Mouse (Mus musculus) embryonic stem cell, embryonic (primary cell): ENCODE measurements around the gene Akr1c12.
"Not testable (repeated sequence)": the region's sequence is repeated elsewhere in the genome, so short reads cannot be mapped to it uniquely, and the experiment has no call there.

Experiments
- CTCF ChIA-PET, 4 experiments: fragments of 300-600 bp in 2 of 4; fragments of 350-600 bp in 2 of 4; sonication (Branson Sonifier 250); formaldehyde crosslinking; loops; one replicate each; lab custom pipeline; 2022; ENCODE audit warnings: inconsistent platforms in 2 of 4; lab: Charles Lee
- POLR2A ChIA-PET, 4 experiments: fragments of 300-600 bp in 2 of 4; fragments of 350-600 bp in 2 of 4; sonication (Branson Sonifier 250); formaldehyde crosslinking; loops; one replicate each; lab custom pipeline; 2022; ENCODE audit warnings: antibody characterized with exemption in 4 of 4, inconsistent platforms in 1 of 4; lab: Charles Lee

Akr1c12 gene

GRCm38 (mm10) chr13:4279284-4279683, at the start of gene Akr1c12:
Gene Akr1c12 (minus strand): TSS chr13:4279433.
- ChIA-PET POLR2A (no interaction called here), CTCF (interaction anchor here in 1 of 4 experiments (1.8 kb wide), 1 partner anchor 169 kb away, joined by 4 read pairs; no protein-coding TSS in a partner anchor)

GRCm38 (mm10) chr13:4318773-4319172, 39.5 kb upstream of the Akr1c12 start:
- CTCF ChIA-PET: no interaction called here

GRCm38 (mm10) chr13:4313907-4314306, 34.7 kb upstream of the Akr1c12 start:
- POLR2A ChIA-PET: no interaction called here
- CTCF ChIA-PET: no interaction called here

More at GRCm38 (mm10) chr13:4318773-4319172, 39.5 kb upstream of the Akr1c12 start:
- POLR2A ChIA-PET: no interaction called here

DNA sequence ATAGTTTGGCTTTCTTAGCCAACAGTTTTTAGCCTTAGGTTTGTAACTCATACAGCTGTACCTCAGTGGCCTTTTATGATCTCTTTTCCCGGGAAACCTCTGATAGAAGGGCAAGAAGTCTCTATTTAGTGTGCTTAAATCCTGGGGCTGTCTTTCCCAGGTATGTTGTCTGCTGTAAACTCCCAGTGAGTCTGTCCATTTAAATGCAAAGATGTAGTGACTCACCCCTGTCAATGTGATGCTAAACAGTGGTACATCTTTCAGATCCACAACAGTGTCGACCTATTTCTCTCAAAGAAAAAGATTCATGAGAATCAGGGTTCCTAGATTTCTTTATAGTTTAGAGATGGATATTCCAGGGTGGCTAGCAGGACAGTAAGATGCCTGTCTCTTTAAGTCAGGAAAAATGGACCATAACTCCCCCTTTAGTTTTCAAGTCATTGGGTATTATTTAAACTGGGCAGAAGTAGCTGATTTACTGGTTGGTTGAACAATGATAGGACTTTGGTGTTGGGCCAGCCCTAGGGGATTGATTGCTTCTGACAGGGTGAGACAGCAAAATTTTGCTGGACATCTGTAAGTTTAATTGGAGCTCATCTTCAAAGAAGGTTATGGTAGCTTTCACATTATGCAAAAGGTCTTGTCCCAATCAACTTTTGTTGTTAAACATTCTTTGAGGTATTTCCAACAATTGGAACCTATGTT, 25.8 kb upstream of the Akr1c12 start:
- POLR2A ChIA-PET: no interaction called here
- CTCF ChIA-PET: no interaction called here

DNA sequence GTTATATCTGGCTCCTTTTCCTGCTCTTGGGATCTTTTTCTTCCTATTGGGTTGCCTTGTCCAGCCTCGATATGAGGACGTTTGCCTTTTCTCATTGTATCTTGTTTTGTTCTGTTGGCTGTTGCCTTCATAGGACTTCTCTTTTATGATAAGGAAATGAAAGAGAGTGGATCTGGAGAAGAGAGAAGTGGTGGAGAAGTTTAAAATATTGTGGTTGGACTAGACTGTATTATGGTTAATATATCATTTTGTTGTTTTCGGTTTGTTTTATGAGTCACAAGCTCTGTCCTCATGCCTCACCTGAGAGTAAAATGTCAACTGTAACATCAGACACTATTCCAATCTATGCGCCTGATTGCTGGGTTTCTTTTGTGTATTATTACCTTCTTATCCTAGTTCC, 17.8 kb upstream of the Akr1c12 start:
- CTCF ChIA-PET: no interaction called here
- POLR2A ChIA-PET: no interaction called here

DNA sequence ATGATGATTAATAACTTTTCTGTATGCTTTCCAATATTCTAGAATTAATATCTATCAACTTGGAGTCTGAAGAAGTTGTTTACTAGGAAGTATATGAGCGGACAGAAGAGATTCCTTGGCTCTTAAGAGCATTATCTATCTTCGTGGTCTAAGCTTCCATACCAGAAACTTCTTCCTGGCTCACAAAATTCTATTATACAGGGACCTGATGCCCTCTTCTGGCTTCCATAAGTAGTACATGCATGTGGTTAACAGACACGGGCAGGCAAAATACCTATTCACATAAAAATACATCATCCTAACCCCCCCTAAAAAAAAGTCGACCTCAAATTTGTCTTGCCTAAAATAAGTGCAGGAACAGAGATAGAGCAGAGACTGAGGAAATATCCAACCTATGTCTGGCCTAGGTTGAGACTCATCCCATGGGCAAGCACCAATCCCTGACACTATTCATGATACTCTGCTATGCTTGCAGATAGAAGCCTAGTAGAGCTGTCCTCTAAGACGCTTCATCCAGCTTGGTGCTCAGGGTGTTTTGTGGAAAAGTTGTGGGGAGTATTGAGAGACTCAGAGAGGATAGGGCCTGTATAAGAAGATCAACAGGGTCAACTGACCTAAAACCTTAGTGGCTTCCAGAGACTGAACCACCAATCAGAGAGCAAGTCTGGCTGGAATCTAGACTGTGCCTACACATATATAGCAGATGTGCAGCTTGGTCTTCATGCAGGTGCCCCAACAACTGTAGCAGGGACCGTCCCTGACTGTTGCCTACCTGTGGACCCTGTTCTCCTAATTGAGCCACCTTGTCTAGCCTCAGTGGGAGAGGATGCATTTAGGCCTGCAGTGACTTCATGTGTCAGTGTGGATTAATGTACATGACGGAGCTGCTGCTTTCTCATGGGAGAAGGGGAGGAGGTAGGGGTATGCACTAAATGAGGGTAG, 2.5 kb upstream of the Akr1c12 start:
- CTCF ChIA-PET: interaction anchor here in 3 of 4 experiments (0.6 to 2.0 kb wide), 6 partner anchors 149 to 870 kb away, joined by 3 to 15 read pairs (median 5); no protein-coding TSS in a partner anchor
- POLR2A ChIA-PET: interaction anchor here in 1 of 4 experiments (1.2 kb wide), 1 partner anchor 171 kb away, joined by 3 read pairs; no protein-coding TSS in a partner anchor

- CTCF ChIA-PET: no interaction called here
- POLR2A ChIA-PET: no interaction called here
Measured at GRCm38 (mm10) chr13:4277526-4277925, 1.7 kb downstream of the Akr1c12 start.

GRCm38 (mm10) chr13:4270860-4271259, 8.4 kb downstream of the Akr1c12 start:
- POLR2A ChIA-PET: no interaction called here

GRCm38 (mm10) chr13:4265455-4265854, 13.8 kb downstream of the Akr1c12 start:
- CTCF ChIA-PET, POLR2A ChIA-PET: not testable (repeated sequence)

More at GRCm38 (mm10) chr13:4270860-4271259, 8.4 kb downstream of the Akr1c12 start:
- CTCF ChIA-PET: no interaction called here

DNA sequence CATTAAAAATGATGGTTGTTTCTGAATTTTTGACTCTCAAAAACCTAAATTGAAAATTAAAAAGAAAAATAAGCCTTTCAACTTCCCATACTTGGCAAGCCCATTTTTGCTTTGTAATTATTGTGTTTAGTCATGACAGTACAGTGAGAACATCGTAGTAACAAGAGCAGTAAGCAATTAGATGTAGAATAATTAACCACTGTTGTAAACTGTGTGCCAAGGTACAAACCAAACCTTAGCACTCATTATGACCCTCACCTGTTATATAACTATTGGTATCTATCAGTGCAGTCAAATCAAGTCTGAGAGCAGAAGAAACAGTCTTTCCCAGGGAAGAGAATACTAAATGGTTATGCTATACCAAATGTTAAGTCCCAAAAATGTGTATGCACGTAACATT, 14.2 kb downstream of the Akr1c12 start:
- ChIA-PET CTCF (no interaction called here), POLR2A (no interaction called here)

GRCm38 (mm10) chr13:4264612-4265011, 14.6 kb downstream of the Akr1c12 start:
- ChIA-PET POLR2A (no interaction called here), CTCF (no interaction called here)

- CTCF ChIA-PET: no interaction called here
- POLR2A ChIA-PET: interaction anchor here in 1 of 4 experiments (0.8 kb wide), 1 partner anchor 15 kb away, joined by 4 read pairs; no protein-coding TSS in a partner anchor
Measured at GRCm38 (mm10) chr13:4257349-4257748, 21.9 kb downstream of the Akr1c12 start.

DNA sequence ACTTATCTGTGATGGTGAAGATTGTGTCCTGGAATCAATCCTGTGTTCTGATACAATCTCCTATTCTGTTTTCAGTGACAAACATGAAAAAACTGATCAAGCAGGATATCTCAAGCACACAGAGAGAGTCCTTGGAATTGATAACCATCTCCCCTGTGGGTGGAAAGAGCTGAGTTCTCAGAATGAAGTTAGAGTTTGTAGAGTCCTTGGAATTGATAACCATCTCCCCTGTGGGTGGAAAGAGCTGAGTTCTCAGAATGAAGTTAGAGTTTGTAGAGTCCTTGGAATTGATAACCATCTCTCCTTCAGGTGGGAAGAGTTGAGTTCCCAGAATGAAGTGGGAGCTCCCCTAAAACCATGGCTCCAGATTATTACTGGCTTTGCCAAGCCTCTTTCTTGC, 22.3 kb downstream of the Akr1c12 start:
- POLR2A ChIA-PET: not testable (repeated sequence)

GRCm38 (mm10) chr13:4249347-4249746, 29.9 kb downstream of the Akr1c12 start:
- ChIA-PET POLR2A (no interaction called here), CTCF (interaction anchor here in 1 of 4 experiments (0.7 kb wide), 1 partner anchor 153 kb away, joined by 3 read pairs; no protein-coding TSS in a partner anchor)

More for the DNA sequence above, 22.3 kb downstream of the Akr1c12 start:
- CTCF ChIA-PET: not testable (repeated sequence)

- POLR2A ChIA-PET: interaction anchor here in 1 of 4 experiments (0.6 kb wide), 1 partner anchor 285 kb away, joined by 3 read pairs; no protein-coding TSS in a partner anchor
- CTCF ChIA-PET: interaction anchor here in 1 of 4 experiments (0.7 kb wide), 1 partner anchor 111 kb away, joined by 8 read pairs; no protein-coding TSS in a partner anchor
Measured at GRCm38 (mm10) chr13:4244861-4245559, 34.2 kb downstream of the Akr1c12 start.

DNA sequence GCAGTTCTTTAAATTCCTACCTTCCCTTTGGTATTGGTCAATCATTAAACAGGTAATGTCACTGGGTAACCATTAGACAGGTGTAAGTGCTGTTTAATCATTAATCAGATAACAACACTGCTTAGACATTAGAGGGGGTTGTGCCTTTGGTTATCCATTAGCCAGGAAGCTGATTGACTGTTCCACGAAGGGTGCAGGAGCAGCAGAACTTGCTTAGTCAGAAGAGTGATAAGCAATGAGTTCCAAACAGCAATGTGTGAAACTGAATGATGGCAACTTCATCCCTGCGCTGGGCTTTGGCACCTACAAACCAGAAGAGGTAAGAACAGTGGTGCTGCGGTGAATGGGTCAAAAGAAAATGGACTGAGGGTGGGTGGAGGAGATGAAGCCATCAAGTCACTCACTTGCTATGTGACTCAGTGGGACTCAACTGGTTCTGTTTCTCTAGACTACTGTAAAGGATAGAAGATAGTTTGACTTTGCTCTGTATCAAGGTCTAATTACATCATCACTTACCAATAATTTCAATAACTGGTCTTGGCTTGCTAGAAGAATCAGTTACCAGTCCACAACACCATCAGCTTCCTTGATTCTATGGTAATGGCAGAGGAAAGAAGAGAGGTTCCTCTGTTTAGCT, 45.6 kb downstream of the Akr1c12 start:
- POLR2A ChIA-PET: no interaction called here
- CTCF ChIA-PET: no interaction called here

DNA sequence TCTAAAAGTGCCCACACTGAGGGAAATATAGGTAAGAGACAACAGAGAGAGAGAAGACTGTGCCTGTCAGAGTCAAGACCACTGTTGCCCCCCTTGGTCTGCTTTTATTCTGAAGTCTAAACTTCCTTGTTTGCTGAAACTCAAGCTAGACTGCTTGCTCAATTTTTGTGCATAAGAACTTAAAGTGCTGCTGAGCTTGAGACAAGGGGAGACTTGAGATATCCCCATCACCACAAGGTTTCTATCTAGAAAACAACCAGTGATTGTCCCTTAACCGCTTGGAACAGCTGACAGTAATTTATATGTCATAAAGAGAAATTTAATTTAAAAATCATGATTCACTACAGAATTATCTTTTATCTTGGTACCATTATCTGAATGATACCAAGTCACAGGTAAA, 46.1 kb downstream of the Akr1c12 start:
- POLR2A ChIA-PET: no interaction called here
- CTCF ChIA-PET: no interaction called here

DNA sequence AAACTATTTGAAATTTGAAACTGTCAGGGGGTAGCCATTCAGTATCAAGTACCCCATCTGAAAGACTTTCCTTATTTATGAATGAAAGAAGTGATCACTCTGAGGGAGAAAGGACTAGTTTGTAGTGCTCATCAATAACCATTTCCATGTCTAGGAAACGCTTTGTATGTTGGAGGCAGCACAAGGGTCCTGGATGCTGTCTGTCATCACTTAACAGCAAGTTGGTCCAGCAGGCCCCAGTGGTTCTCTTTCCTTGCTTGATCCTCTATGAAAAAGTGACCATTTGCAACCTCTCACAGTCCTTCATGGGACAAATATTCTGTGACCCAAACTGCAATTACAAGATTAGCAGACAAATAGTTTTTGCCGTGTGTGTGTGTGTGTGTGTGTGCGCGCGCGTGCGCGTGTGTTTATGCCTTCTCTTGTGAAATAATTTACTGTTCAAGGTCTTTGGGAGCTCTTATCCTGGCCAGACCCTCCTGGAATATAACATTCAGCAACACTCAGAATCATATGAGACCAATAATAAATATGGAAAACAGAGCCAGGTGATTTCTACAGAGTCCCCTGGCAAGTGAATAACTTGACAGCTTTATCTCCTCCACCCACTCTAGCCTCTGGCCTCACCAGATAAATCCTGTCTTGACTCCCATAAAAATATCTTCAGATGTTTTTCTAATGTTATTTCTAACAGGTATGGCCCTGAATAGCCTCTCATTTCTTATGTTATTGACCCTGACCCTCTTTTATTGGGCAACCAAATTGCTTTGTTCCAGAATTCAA, 48.2 kb downstream of the Akr1c12 start:
- ChIA-PET POLR2A (no interaction called here), CTCF (no interaction called here)
